Mouse (Mus musculus) yolk sac, embryonic 10.5 days (tissue): ENCODE measurements at regions not wholly inside any gene's neighbourhood (a gene's known extent, or its start where the extent isn't known, plus 50 kb on each side); places are given as distances from the start of the nearest gene placed in this dataset.

Experiments
- DNase-seq: peaks from one replicate; pipeline ENCODE4 v3.0.0-alpha.2; 2017; ENCODE audit warnings: low spot score

- DNase-seq = no peak
Observed at GRCm38 (mm10) chr10:21672171-21672570, 79.2 kb downstream of the 1700020N01Rik start.

GRCm38 (mm10) chr10:21672666-21673065 is 79.7 kb downstream of the 1700020N01Rik start:
- DNase-seq = peak; percentile 56

GRCm38 (mm10) chr10:21673831-21674230 is 80.9 kb downstream of the 1700020N01Rik start:
- DNase-seq = no peak

- DNase-seq = no peak
Observed at GRCm38 (mm10) chr10:21675786-21676185, 82.8 kb downstream of the 1700020N01Rik start.

- no peak for DNase-seq
Observed at GRCm38 (mm10) chr10:21677911-21678310, 85.0 kb downstream of the 1700020N01Rik start.

GRCm38 (mm10) chr10:21678372-21678771 is 85.4 kb downstream of the 1700020N01Rik start:
- no peak for DNase-seq

GRCm38 (mm10) chr10:21678811-21679451 is 86.0 kb downstream of the 1700020N01Rik start:
- DNase-seq = no peak

GRCm38 (mm10) chr10:21680789-21681188 is 87.8 kb downstream of the 1700020N01Rik start:
- DNase-seq = no peak

- DNase-seq = no peak
Observed at GRCm38 (mm10) chr10:21684286-21685013, 91.5 kb downstream of the 1700020N01Rik start.

GRCm38 (mm10) chr10:21685122-21685798 is 92.3 kb downstream of the 1700020N01Rik start:
- DNase-seq = no peak

GRCm38 (mm10) chr10:21686060-21686459 is 93.1 kb downstream of the 1700020N01Rik start:
- DNase-seq = peak; percentile 27

GRCm38 (mm10) chr10:21687484-21687883 is 94.5 kb downstream of the 1700020N01Rik start:
- DNase-seq = no peak

- no peak for DNase-seq
Observed at GRCm38 (mm10) chr10:21688513-21688912, 95.6 kb downstream of the 1700020N01Rik start.

- no peak for DNase-seq
Observed at GRCm38 (mm10) chr10:21689847-21690269, 96.9 kb downstream of the 1700020N01Rik start.

GRCm38 (mm10) chr10:21695185-21695584 is 102.2 kb downstream of the 1700020N01Rik start:
- peak; percentile 18 for DNase-seq

GRCm38 (mm10) chr10:21696671-21697070 is 103.7 kb downstream of the 1700020N01Rik start:
- DNase-seq = no peak

GRCm38 (mm10) chr10:21701580-21701979 is 108.6 kb downstream of the 1700020N01Rik start:
- no peak for DNase-seq

- DNase-seq = no peak
Observed at GRCm38 (mm10) chr10:21702134-21702533, 109.2 kb downstream of the 1700020N01Rik start.

GRCm38 (mm10) chr10:21711866-21712265 is 118.9 kb downstream of the 1700020N01Rik start:
- DNase-seq = no peak

GRCm38 (mm10) chr10:21712828-21713227 is 119.9 kb downstream of the 1700020N01Rik start:
- DNase-seq = no peak

GRCm38 (mm10) chr10:21715436-21715835 is 122.5 kb downstream of the 1700020N01Rik start:
- DNase-seq = no peak

- DNase-seq = no peak
Observed at GRCm38 (mm10) chr10:21718189-21718588, 125.2 kb downstream of the 1700020N01Rik start.

GRCm38 (mm10) chr10:21724351-21724750 is 131.4 kb downstream of the 1700020N01Rik start:
- no peak for DNase-seq
